Mouse (Mus musculus): ENCODE data around the gene Lrif1.
A peak's percentile ranks its signal among the peaks of the same experiment; 100 is the strongest.
"Not testable (repeated sequence)": the region's sequence is repeated elsewhere in the genome, so short reads cannot be mapped to it uniquely, and the experiment has no call there.

Gene Lrif1

DNA sequence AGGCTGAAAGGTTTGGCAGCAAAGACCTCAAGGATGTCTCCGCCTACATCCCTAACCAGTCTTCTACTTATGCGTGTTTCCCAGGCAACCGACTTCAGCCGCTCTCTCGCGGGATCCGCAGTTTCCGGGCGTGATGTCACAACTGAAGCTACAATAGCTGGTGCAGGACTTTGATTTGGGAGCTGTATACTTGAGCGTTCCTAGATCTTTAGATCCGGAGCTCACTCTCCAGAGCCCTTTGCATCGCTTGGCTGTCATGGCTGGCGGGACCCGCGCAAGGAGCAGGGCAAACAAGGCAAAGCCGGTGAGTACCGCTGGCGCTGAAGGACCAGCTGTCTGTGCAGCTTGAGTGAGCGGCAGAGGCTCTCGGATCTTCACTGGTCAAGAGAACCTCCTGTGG lies at the start of gene Lrif1:
TSS of gene Lrif1 (plus strand) at position 158 of the 400 bp plus-strand sequence.
- peak; percentile 58 to 60 for DNase-seq (ENCODE audit: low spot score in 2 of 2)

DNA sequence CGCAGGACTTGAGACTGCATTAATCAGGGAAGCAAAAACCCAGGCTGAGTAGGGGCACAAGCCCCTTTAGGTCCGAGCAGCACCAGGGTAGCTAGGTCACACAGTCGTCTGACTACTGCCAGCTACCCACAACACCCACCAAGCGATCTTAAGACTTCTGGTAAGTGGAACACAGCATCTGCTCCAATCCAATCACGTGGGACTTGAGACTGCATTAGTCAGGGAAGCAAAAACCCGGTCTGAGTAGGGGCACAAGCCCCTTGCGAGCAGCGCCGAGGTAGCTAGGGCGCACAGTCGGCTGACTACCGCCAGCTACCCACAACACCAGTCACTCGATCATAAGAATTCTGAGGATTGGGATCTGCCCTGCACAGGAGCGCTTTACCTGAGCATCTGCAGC lies 12.0 kb upstream of the Lrif1 start:
- not testable (repeated sequence) for DNase-seq (ENCODE audit: low spot score in 2 of 2)

DNA sequence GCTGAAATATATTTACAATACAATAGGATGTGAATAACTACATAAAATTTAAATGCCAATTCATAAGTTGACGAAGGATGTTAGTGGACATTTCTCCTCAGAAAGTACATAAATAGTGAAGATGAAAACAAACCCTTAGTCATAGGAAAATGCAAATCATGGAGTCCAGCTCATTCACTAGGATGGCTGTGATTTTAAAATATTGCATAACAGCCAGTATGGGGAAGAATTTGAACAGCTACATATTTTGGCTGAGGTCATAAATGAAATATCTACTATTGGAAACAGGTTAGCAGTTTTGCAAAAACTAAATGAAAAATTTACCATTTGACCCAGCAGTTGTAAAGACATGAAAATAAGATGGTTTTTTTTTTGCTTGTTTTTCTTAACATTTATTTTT lies 594 bp downstream of the Lrif1 start:
- no peak for DNase-seq (ENCODE audit: low spot score in 2 of 2)

DNA sequence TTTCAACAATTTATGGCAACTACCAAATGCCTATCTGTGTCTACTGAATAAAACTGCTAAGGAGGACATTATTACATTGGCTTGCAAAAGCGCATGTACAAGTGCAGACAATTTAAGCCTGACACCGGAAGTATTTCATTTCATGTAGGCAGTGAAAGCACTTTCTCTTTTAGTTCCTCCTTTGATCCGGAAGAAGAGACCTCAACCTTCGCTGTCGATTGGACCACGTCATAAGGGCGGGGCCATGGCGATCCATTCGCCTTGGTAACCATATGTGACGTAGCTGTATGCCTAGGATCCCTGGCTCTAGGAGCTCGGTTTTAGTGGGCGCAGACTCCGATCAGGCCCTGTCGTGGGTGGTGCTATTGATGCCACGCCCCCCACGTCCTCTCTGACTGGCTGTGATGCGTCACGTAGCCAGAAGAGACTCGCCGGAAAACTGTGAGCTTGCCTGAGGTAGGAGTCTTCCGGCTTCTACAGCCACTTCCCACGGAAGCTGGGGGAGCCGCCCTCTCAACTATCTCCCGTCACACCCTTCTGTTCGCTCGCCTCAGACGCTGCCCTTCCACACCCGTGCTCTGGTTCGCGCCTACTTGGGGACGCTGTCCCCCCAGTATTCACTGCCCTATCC lies 36.7 kb downstream of the Lrif1 start:
- DNase-seq (ENCODE audit: low spot score in 2 of 2), result peak; percentile 99 to 100

DNA sequence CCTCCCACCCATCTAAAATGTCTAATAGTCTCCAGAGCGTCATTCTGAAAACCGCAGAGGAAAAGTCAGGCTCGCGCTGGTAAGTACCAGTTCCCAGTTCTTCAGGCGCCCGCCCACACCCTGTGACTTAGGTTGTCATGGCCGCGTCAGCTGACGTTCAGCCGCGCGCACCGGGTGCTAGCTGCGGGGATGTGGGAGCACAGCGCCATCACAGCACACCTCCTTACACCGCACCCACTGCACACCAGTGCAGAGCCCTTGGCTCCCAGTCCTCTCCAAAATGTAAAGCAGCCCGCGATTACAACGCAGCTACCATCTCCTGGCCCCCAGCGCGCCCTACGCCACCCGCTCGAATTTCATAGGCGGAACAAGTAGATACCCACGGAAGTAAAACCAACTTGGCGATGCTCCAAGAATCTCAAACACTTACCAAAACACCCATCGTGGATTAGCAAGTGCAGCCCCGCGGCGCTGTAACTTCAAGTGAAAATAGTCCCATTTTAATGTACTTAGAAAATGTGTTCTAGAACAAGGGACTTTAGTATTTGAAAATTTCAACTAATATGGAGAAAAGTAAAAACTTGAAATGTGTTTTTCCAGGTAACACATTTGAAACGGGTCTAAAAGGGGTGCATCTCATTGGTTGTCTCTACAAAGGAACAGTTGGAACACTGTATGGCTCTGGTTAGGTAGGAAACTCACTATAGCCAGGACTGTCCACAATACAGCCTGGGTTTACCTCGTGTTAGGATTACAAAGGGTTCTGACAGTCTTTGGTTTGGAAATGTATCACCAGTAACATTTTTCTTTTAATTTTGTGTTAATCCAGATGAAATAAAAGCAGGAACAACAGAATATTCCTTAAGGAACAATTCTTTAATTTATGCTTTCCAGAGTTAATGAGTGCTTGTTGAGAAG lies 37.5 kb downstream of the Lrif1 start:
- DNase-seq (ENCODE audit: low spot score in 2 of 2), result peak; percentile 87 to 89

DNA sequence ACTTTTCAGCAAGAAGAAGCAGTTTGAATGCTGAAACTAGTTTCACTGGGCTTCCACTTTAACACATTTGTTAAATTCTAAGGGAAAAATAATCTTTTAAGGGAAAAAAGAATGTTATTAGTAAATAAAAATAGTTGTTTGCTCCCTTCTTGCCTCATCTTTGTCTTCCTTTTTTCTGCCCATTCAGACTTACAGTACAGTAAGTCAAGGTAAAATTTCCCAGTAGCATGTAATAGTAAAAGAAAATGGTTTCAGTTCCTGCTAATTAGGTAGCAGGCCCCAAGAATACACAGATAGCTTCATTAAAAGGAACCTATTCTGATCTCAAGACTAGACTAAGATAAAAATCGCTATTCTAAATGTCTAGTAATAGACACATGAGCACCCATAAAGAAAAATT lies 71.1 kb downstream of the Lrif1 start:
- DNase-seq (ENCODE audit: low spot score in 2 of 2), result no peak

DNA sequence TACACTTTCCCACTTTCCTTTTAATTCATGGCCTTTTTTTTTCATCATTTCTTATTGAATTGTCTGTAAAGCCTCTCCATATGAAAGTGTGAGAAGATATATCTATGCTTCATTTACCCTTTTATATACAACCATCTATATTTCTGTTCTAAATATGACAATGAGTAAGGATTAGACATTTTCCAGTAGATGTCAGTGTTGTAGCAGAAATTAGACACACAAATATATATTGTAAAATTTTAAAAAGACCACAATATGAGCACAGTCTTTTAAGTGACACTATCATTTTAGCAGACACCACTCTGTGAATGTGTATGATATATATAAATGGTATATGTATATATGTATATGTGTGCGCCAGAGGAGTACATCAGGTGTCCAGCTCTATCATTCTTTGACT lies 87.0 kb downstream of the Lrif1 start:
- DNase-seq (ENCODE audit: low spot score in 2 of 2), result no peak

DNA sequence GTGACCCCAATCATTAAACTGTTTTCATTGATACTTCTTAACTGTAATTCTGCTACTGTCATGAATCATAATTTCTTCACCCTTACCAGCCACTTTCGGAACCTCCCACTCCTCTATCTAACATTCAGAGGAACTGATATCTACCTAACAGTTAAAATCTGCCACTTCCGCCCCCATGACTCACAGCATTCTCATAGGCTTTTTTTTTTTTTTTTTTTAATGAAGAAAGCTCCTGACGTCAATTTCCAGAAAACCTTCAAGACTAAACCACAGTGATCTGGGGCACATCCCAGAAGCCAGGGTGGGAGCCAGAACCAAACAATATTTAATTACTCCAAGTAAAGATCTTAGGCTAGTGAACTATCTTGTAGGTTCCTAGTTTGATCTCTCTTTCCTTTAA lies 100.3 kb downstream of the Lrif1 start:
- no peak for DNase-seq (ENCODE audit: low spot score in 2 of 2)

Data from heart, adult 9 months (tissue).